Mouse (Mus musculus) lung, postnatal 0 days (tissue): ENCODE measurements around the gene Dhfr. TPM values are rescaled to one million over a fixed set of nuclear protein-coding genes. Genes with fewer than 3 reads are reported as not detected.
"Not testable (repeated sequence)": the region's sequence is repeated elsewhere in the genome, so short reads cannot be mapped to it uniquely, and the experiment has no call there.

Experiments used
- ATAC-seq: fragments of 200-750 bp; cut with Nextera tagmentation; 2 replicates; pipeline ENCODE4 v1.8.0; 2017; ENCODE audit warnings: moderate library complexity
- DNase-seq: peaks from one replicate; pipeline ENCODE4 v3.0.0-alpha.2; 2016; ENCODE audit warnings: low spot score
- H3K27ac ChIP-seq: fragments of 300-500 bp; sonication (generic); 2 replicates; pipeline ENCODE4 v1.5.1; 2014; ENCODE audit warnings: antibody characterized with exemption, mild to moderate bottlenecking, low read length, mixed read lengths
- H3K27me3 ChIP-seq: fragments of 300-500 bp; sonication (generic); replicated peaks from 2 replicates; pipeline ENCODE4 v1.6.1; 2014; ENCODE audit warnings: low read length, mixed read lengths; ENCODE audit not compliant: insufficient read depth
- H3K36me3 ChIP-seq: fragments of 300-500 bp; sonication (generic); 2 replicates; pipeline ENCODE4 v1.6.1; 2014; ENCODE audit warnings: low read length, mixed read lengths; ENCODE audit not compliant: insufficient read depth
- H3K4me1 ChIP-seq: fragments of 300-500 bp; sonication (generic); 2 replicates; pipeline ENCODE4 v1.6.1; 2014; ENCODE audit warnings: antibody characterized with exemption, low read depth, low read length, mixed read lengths; ENCODE audit not compliant: insufficient read depth
- H3K4me2 ChIP-seq: fragments of 300-500 bp; sonication (generic); replicated peaks from 2 replicates; pipeline ENCODE4 v1.6.1; 2014; ENCODE audit warnings: low read depth, mild to moderate bottlenecking, low read length, moderate library complexity, mixed read lengths
- H3K4me3 ChIP-seq: fragments of 300-500 bp; sonication (generic); 2 replicates; pipeline ENCODE4 v1.5.1; 2014; ENCODE audit warnings: low read depth, low read length
- H3K9ac ChIP-seq: fragments of 300-500 bp; sonication (generic); replicated peaks from 2 replicates; pipeline ENCODE4 v1.6.1; 2014; ENCODE audit warnings: low read depth, mild to moderate bottlenecking
- H3K9me3 ChIP-seq: fragments of 300-500 bp; sonication (generic); 2 replicates; pipeline ENCODE4 v1.6.1; 2016; ENCODE audit warnings: low read length, mixed read lengths
- CTCF ChIP-seq: IDR thresholded peaks from 2 replicates; pipeline ENCODE4 v1.5.1; 2016; ENCODE audit warnings: antibody characterized with exemption, mild to moderate bottlenecking
- EP300 ChIP-seq: IDR thresholded peaks from 2 replicates; pipeline ENCODE4 v1.6.1; 2016; ENCODE audit warnings: antibody characterized with exemption, mild to moderate bottlenecking, control low read depth
- WGBS: fragments of 180-500 bp; shearing (Covaris S2); extraction: QIAGEN DNeasy Blood & Tissue Kit; methylation state at CpG from one replicate; pipeline ENCODE4 v1.1.7; 2014; 5-methylcytosine and 5-hydroxymethylcytosine counted together
- polyA plus RNA-seq: library from polyadenylated mRNA; unstranded; fragments of >200 nt; fragmentation: Nextera tagmentation; extraction: Ambion mirVana; gene quantifications from 2 replicates; pipeline ENCODE4 v1.2.1, GENCODE M21; 2015

Gene Dhfr
- polyA plus RNA-seq, 1 experiment from 2014 or later, result 2.7 TPM

GRCm38 (mm10) chr13:92365312-92365711, 10.8 kb downstream of the Dhfr start:
- no peak overlapping the region for H3K4me2 ChIP-seq
- no peaks in the 10 kb centered on the region for H3K36me3 ChIP-seq
- 63% methylated on average over 4 of the region's 4 CpGs for WGBS
- H3K27ac ChIP-seq, result no peak overlapping the region
- H3K4me3 ChIP-seq, result no peak overlapping the region
- no peaks in the 10 kb centered on the region for H3K27me3 ChIP-seq
- TF ChIP-seq EP300, result no peak
- TF ChIP-seq CTCF, result no peak
- no peak overlapping the region for H3K9ac ChIP-seq
- H3K9me3 ChIP-seq, result no peaks in the 10 kb centered on the region
- 0 out of 2 replicates have a peak, but pooled peaks cover 2% of the 10 kb centered on the region for H3K4me1 ChIP-seq
- DNase-seq, result no peak
- ATAC-seq, result no peak

GRCm38 (mm10) chr13:92370811-92371210, 16.3 kb downstream of the Dhfr start:
- Histone ChIP-seq H3K9ac (no peak overlapping the region), H3K27me3 (no peaks in the 10 kb centered on the region), H3K4me3 (no peak overlapping the region), H3K4me1 (no peaks in the 10 kb centered on the region), H3K36me3 (no peaks in the 10 kb centered on the region), H3K9me3 (no peaks in the 10 kb centered on the region), H3K27ac (no peak overlapping the region), H3K4me2 (no peak overlapping the region)
- DNase-seq (no peak), ATAC-seq (no peak)
- no peak for TF ChIP-seq CTCF
- no peak for TF ChIP-seq EP300
- 95% methylated on average over 3 of the region's 3 CpGs for WGBS

GRCm38 (mm10) chr13:92371466-92371865, 16.9 kb downstream of the Dhfr start:
- H3K9me3 ChIP-seq, H3K4me3 ChIP-seq, DNase-seq, H3K4me2 ChIP-seq, H3K4me1 ChIP-seq, H3K27me3 ChIP-seq, H3K9ac ChIP-seq, ATAC-seq, H3K36me3 ChIP-seq, H3K27ac ChIP-seq: not testable (repeated sequence)
- WGBS, result 96% methylated on average over 5 of the region's 6 CpGs

- Histone ChIP-seq H3K36me3 (no peaks in the 10 kb centered on the region), H3K4me3 (no peak overlapping the region), H3K27ac (no peak overlapping the region), H3K9ac (no peak overlapping the region), H3K4me1 (no peaks in the 10 kb centered on the region), H3K9me3 (no peaks in the 10 kb centered on the region), H3K4me2 (no peak overlapping the region), H3K27me3 (no peaks in the 10 kb centered on the region)
- no peak for DNase-seq
- WGBS, result 74% methylated on average over 3 of the region's 3 CpGs
- TF ChIP-seq CTCF (no peak), EP300 (no peak)
- no peak for ATAC-seq
These were observed 32.8 kb downstream of the Dhfr start for GRCm38 (mm10) chr13:92387367-92387766.

GRCm38 (mm10) chr13:92393047-92393661, 38.6 kb downstream of the Dhfr start:
- Histone ChIP-seq H3K4me3 (no peak overlapping the region), H3K4me2 (no peak overlapping the region), H3K4me1 (no peaks in the 10 kb centered on the region), H3K36me3 (no peaks in the 10 kb centered on the region), H3K27me3 (no peaks in the 10 kb centered on the region), H3K9me3 (no peaks in the 10 kb centered on the region), H3K9ac (no peak overlapping the region), H3K27ac (no peak overlapping the region)
- ATAC-seq, result no peak
- TF ChIP-seq EP300 (no peak), CTCF (no peak)
- peak; percentile 7 for DNase-seq
- 44% methylated on average over 12 of the region's 12 CpGs for WGBS

GRCm38 (mm10) chr13:92398491-92399384, 44.2 kb downstream of the Dhfr start:
- WGBS, result 62% methylated on average over 11 of the region's 11 CpGs
- Histone ChIP-seq H3K4me3 (no peak overlapping the region), H3K4me1 (no peaks in the 10 kb centered on the region), H3K4me2 (no peak overlapping the region), H3K27me3 (no peaks in the 10 kb centered on the region), H3K9ac (no peak overlapping the region), H3K9me3 (no peaks in the 10 kb centered on the region), H3K36me3 (no peaks in the 10 kb centered on the region), H3K27ac (no peak overlapping the region)
- TF ChIP-seq CTCF (no peak), EP300 (no peak)
- DNase-seq (no peak), ATAC-seq (no peak)
